Mouse (Mus musculus): Measurements from ENCODE around the gene Btbd9. TPM values are rescaled to one million over a fixed set of nuclear protein-coding genes. Genes with fewer than 3 reads are reported as not detected.
A peak's percentile ranks its signal among the peaks of the same experiment; 100 is the strongest.

The Btbd9 gene
- polyA plus RNA-seq, 1 experiment from 2014 or later = 57.3 TPM

- H3K27ac ChIP-seq = peak overlapping the region; percentile 95
- peak; percentile 46; the same call in 1 of the 2 replicates for ATAC-seq (ENCODE audit: borderline replicate concordance, extremely low read depth, low FRiP score, low TSS enrichment)
- peaks cover 24% of the 10 kb centered on the region for H3K4me1 ChIP-seq
- H3K36me3 ChIP-seq = no peaks in the 10 kb centered on the region
- 30% methylated on average over 9 of the region's 9 CpGs for WGBS
- H3K9ac ChIP-seq = no peak overlapping the region
- H3K9me3 ChIP-seq = no peaks in the 10 kb centered on the region
- H3K27me3 ChIP-seq = no peaks in the 10 kb centered on the region
- no peak overlapping the region for H3K4me3 ChIP-seq
- H3K4me2 ChIP-seq = peak overlapping the region; percentile 40
Observed at GRCm38 (mm10) chr17:30549899-30550773, 26.2 kb downstream of the Btbd9 start.

- Histone ChIP-seq H3K27me3 (no peaks in the 10 kb centered on the region), H3K36me3 (no peaks in the 10 kb centered on the region), H3K4me1 (peaks cover 5% of the 10 kb centered on the region), H3K4me3 (no peak overlapping the region), H3K27ac (no peak overlapping the region), H3K9me3 (no peaks in the 10 kb centered on the region), H3K4me2 (no peak overlapping the region), H3K9ac (no peak overlapping the region)
- 17% methylated on average over 8 of the region's 8 CpGs for WGBS
- no peak for ATAC-seq (ENCODE audit: borderline replicate concordance, extremely low read depth, low FRiP score, low TSS enrichment)
Observed at GRCm38 (mm10) chr17:30539098-30539497, 37.2 kb downstream of the Btbd9 start.

DNA sequence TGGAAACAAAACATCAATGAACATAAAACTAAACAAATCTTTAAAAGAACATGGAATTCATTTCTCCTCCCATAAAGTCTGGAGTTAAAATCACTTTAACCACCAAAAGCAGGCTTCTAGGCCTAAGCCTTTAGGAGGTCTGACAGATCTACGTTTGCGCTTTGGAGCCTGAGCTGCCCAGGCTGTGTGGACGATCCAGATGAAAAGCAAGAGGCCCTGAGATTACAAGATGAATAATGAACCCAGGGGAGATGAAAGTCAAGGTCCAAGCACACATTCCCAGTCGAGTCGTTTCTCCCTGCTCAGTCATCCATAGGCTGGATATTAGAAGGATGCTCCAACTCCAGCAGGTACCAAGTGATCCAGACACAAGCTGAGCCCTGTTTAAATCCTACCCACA lies 39.6 kb downstream of the Btbd9 start:
- 56% methylated on average over 5 of the region's 5 CpGs for WGBS
- Histone ChIP-seq H3K9me3 (no peaks in the 10 kb centered on the region), H3K27ac (no peak overlapping the region), H3K4me1 (peaks cover 5% of the 10 kb centered on the region), H3K4me2 (no peak overlapping the region), H3K4me3 (no peak overlapping the region), H3K27me3 (no peaks in the 10 kb centered on the region), H3K36me3 (no peaks in the 10 kb centered on the region), H3K9ac (no peak overlapping the region)
- ATAC-seq (ENCODE audit: borderline replicate concordance, extremely low read depth, low FRiP score, low TSS enrichment) = no peak

DNA sequence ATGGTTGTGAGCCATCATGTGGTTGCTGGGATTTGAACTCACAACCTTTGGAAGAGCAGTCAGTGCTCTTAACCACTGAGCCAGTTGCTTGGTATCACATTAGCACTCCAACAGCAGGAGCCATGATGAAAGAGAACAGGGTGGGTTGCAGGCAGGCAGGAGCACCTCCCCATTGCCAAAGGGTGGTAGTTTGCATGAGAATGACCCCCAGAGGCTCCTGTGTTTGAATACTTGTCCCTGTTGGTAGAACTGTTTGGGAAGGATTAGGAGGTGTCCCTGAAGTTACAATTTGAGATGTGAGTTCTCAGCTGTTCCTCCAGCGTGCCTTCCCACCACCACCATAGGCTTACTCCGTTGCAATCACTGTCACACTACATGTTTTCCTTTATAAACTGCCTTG lies 43.2 kb downstream of the Btbd9 start:
- Histone ChIP-seq H3K9ac (no peak overlapping the region), H3K9me3 (no peaks in the 10 kb centered on the region), H3K4me2 (no peak overlapping the region), H3K4me3 (no peak overlapping the region), H3K4me1 (no peaks in the 10 kb centered on the region), H3K27me3 (no peaks in the 10 kb centered on the region), H3K36me3 (no peaks in the 10 kb centered on the region), H3K27ac (no peak overlapping the region)
- 86% methylated on average over 2 of the region's 2 CpGs for WGBS
- no peak for ATAC-seq (ENCODE audit: borderline replicate concordance, extremely low read depth, low FRiP score, low TSS enrichment)

DNA sequence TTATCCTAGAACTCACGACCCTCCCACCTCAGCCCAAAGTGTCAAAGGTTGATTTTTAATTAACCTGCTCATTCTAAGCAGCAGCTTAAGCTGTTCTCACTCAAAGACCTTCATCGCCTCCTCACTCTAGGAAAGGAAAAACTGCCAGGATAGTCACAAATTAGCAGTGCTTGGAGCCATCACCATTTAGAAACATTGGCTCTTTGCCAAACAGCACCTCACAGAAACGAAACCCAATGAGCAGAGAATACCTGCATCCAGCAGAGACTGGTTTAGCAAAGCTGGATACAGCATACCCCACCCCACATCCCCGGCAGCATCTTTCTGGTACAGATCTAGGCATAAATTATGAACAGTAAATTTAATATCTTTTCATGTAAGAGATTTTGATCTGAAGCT lies 45.7 kb downstream of the Btbd9 start:
- ATAC-seq (ENCODE audit: borderline replicate concordance, extremely low read depth, low FRiP score, low TSS enrichment) = no peak
- H3K27ac ChIP-seq = no peak overlapping the region
- H3K36me3 ChIP-seq = peaks cover 5% of the 10 kb centered on the region; the same call in 1 of the 2 replicates
- H3K9me3 ChIP-seq = no peaks in the 10 kb centered on the region
- 71% methylated on average over 4 of the region's 4 CpGs for WGBS
- no peak overlapping the region for H3K4me3 ChIP-seq
- no peaks in the 10 kb centered on the region for H3K27me3 ChIP-seq
- H3K4me1 ChIP-seq = 0 out of 2 replicates have a peak, but pooled peaks cover 3% of the 10 kb centered on the region
- no peak overlapping the region for H3K9ac ChIP-seq
- H3K4me2 ChIP-seq = no peak overlapping the region

GRCm38 (mm10) chr17:30529632-30530541 lies 46.4 kb downstream of the Btbd9 start:
- ATAC-seq (ENCODE audit: borderline replicate concordance, extremely low read depth, low FRiP score, low TSS enrichment) = no peak
- Histone ChIP-seq H3K4me1 (0 out of 2 replicates have a peak, but pooled peaks cover 5% of the 10 kb centered on the region), H3K36me3 (peaks cover 5% of the 10 kb centered on the region; the same call in 1 of the 2 replicates), H3K27ac (no peak overlapping the region), H3K4me3 (no peak overlapping the region), H3K4me2 (no peak overlapping the region), H3K27me3 (no peaks in the 10 kb centered on the region), H3K9me3 (no peaks in the 10 kb centered on the region), H3K9ac (no peak overlapping the region)
- WGBS = 84% methylated on average over 12 of the region's 12 CpGs

DNA sequence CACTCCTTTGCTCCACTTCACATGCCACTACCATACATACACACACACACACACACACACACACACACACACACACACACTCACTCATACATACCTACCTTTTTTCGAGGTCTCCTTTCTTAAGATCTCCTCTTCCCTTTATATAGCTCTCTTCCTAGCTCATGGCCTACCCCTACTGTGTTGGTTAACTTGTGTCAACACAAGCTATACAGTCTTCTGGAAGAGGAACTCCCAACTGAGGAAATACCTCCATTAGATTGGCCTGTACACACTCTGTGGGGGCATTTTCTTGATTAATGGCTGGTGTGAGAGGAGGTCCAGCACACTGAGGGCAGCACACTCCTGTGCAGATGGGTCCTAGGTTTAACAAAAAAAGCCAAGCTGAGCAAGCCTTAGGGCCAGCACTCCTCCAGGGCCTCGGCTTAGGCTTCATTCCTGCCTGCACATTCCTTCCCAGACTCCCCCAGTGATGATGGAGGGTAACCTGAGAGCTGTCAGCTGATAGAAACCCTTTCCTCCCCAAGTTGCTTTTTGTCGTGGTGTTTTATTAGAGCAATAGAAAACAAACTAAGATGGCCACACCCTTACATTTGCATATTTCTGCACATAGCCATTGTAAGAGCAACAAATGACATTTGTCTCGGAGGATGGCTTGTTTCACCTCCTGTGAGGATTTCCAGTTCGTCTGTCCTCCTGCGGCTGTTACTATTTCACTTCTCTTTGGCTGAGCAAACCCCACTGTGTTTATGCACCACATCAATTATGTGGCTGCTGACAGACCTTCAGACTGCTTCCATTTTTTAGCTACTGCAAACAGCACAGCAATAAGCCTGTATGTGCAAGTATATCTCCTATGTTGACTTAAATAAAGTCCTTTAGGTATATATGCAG lies 50.6 kb downstream of the Btbd9 start:
- Histone ChIP-seq H3K4me1 (0 out of 2 replicates have a peak, but pooled peaks cover 5% of the 10 kb centered on the region), H3K27me3 (no peaks in the 10 kb centered on the region; the same call in 1 of the 2 replicates), H3K4me3 (no peak overlapping the region), H3K36me3 (peaks cover 9% of the 10 kb centered on the region), H3K4me2 (no peak overlapping the region), H3K27ac (peak overlapping the region; percentile 31; the same call in 1 of the 2 replicates), H3K9ac (no peak overlapping the region), H3K9me3 (no peaks in the 10 kb centered on the region)
- no peak for ATAC-seq (ENCODE audit: borderline replicate concordance, extremely low read depth, low FRiP score, low TSS enrichment)
- 40% methylated on average over 6 of the region's 6 CpGs for WGBS

DNA sequence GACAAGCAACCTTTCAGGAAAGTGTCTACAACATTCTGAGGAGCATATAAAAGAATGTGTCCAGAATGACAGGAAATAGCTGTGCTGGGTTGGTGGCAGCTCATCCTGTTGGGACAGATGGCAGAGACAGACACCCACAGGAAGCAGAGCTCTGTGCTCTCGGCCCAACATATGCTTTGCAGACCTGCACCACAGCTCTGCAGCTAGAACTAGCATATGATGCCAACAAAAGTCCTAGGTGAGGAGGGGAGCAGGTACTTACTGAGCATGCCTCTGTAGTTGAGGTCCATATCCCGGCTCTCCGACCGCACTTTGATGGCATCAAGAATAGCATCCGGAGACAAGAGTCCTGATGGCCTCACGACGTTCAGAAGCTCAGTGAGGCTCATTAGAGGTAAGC lies 51.8 kb downstream of the Btbd9 start:
- Histone ChIP-seq H3K36me3 (peaks cover 9% of the 10 kb centered on the region), H3K27me3 (no peaks in the 10 kb centered on the region; the same call in 1 of the 2 replicates), H3K4me2 (no peak overlapping the region), H3K4me3 (no peak overlapping the region), H3K9ac (no peak overlapping the region), H3K9me3 (no peaks in the 10 kb centered on the region; the same call in 1 of the 2 replicates), H3K4me1 (0 out of 2 replicates have a peak, but pooled peaks cover 5% of the 10 kb centered on the region), H3K27ac (peak overlapping the region; percentile 31)
- WGBS = 82% methylated on average over 7 of the region's 7 CpGs
- ATAC-seq (ENCODE audit: borderline replicate concordance, extremely low read depth, low FRiP score, low TSS enrichment) = no peak

DNA sequence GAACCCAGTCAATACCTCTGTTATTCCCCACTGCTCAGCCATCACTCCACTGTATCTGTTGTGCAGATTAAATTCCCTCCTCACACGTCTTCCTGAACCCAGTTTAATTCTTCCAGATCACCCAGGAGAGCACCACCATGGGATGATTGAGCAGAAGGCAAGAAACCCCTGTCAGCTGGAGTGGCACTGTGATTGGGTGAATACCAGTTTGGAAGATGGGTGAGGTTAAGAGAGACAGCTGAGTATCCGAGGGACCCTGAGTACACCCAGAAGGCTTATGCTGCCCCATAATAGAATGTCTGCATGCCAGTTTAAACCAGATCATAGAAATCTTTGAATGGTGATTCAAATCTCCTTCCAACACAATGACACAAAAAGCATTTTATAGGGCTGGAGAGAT lies 52.5 kb downstream of the Btbd9 start:
- Histone ChIP-seq H3K27me3 (no peaks in the 10 kb centered on the region; the same call in 1 of the 2 replicates), H3K9ac (no peak overlapping the region), H3K36me3 (peaks cover 9% of the 10 kb centered on the region), H3K4me2 (no peak overlapping the region), H3K4me3 (no peak overlapping the region), H3K27ac (peak overlapping the region; percentile 29; the same call in 1 of the 2 replicates), H3K9me3 (no peaks in the 10 kb centered on the region; the same call in 1 of the 2 replicates), H3K4me1 (0 out of 2 replicates have a peak, but pooled peaks cover 5% of the 10 kb centered on the region)
- 73% methylated on average over 2 of the region's 2 CpGs for WGBS
- no peak for ATAC-seq (ENCODE audit: borderline replicate concordance, extremely low read depth, low FRiP score, low TSS enrichment)

GRCm38 (mm10) chr17:30522406-30523078 lies 53.7 kb downstream of the Btbd9 start:
- Histone ChIP-seq H3K4me3 (no peak overlapping the region), H3K4me2 (no peak overlapping the region), H3K9me3 (no peaks in the 10 kb centered on the region; the same call in 1 of the 2 replicates), H3K36me3 (peaks cover 9% of the 10 kb centered on the region), H3K9ac (no peak overlapping the region), H3K27ac (no peak overlapping the region), H3K27me3 (no peaks in the 10 kb centered on the region; the same call in 1 of the 2 replicates), H3K4me1 (0 out of 2 replicates have a peak, but pooled peaks cover 5% of the 10 kb centered on the region)
- WGBS = 89% methylated on average over 9 of the region's 9 CpGs
- no peak for ATAC-seq (ENCODE audit: borderline replicate concordance, extremely low read depth, low FRiP score, low TSS enrichment)
